Mouse (Mus musculus) midbrain, embryonic 13.5 days (tissue): ENCODE data around the gene Nynrin. TPM values are rescaled to one million over a fixed set of nuclear protein-coding genes. Genes with fewer than 3 reads are reported as not detected.

ENCODE experiments used
- ATAC-seq: fragments of 200-750 bp; cut with Nextera tagmentation; 2 replicates; pipeline ENCODE4 v1.8.0; 2017; ENCODE audit warnings: mild to moderate bottlenecking, moderate TSS enrichment, moderate library complexity
- H3K27ac ChIP-seq: fragments of 300-500 bp; sonication (generic); 2 replicates; pipeline ENCODE4 v1.5.1; 2015; ENCODE audit warnings: inconsistent platforms, mild to moderate bottlenecking, moderate library complexity
- H3K27me3 ChIP-seq: fragments of 300-500 bp; sonication (generic); 2 replicates; pipeline ENCODE4 v1.6.1; 2015; ENCODE audit warnings: mild to moderate bottlenecking, inconsistent platforms
- H3K36me3 ChIP-seq: fragments of 300-500 bp; sonication (generic); 2 replicates; pipeline ENCODE4 v1.6.1; 2015; ENCODE audit warnings: mild to moderate bottlenecking, inconsistent platforms
- H3K4me1 ChIP-seq: fragments of 300-500 bp; sonication (generic); replicated peaks from 2 replicates; pipeline ENCODE4 v1.6.1; 2015; ENCODE audit warnings: inconsistent platforms
- H3K4me2 ChIP-seq: fragments of 300-500 bp; sonication (generic); replicated peaks from 2 replicates; pipeline ENCODE4 v1.6.1; 2015; ENCODE audit warnings: moderate library complexity, mild to moderate bottlenecking, inconsistent platforms
- H3K4me3 ChIP-seq: fragments of 300-500 bp; sonication (generic); replicated peaks from 2 replicates; pipeline ENCODE4 v1.5.1; 2015; ENCODE audit warnings: mild to moderate bottlenecking, inconsistent platforms
- H3K9ac ChIP-seq: fragments of 300-500 bp; sonication (generic); replicated peaks from 2 replicates; pipeline ENCODE4 v1.6.1; 2015; ENCODE audit warnings: mild to moderate bottlenecking, inconsistent platforms
- H3K9me3 ChIP-seq: fragments of 300-500 bp; sonication (generic); 2 replicates; pipeline ENCODE4 v1.6.1; 2016; ENCODE audit warnings: mild to moderate bottlenecking, inconsistent platforms
- WGBS: fragments of 180-500 bp; shearing (Covaris S2); methylation state at CpG from one replicate; pipeline ENCODE4 v1.1.7; 2015; 5-methylcytosine and 5-hydroxymethylcytosine counted together
- polyA plus RNA-seq: library from polyadenylated mRNA; unstranded; fragments of >200 nt; fragmentation: Nextera tagmentation; extraction: Ambion mirVana; gene quantifications from 2 replicates; pipeline ENCODE4 v1.2.1, GENCODE M21; 2015

Gene Nynrin
- polyA plus RNA-seq, 1 experiment from 2014 or later = 13.5 TPM

GRCm38 (mm10) chr14:55869538-55869937 lies 15.7 kb downstream of the Nynrin start:
- WGBS = 97% methylated on average over 6 of the region's 6 CpGs
- no peak for ATAC-seq
- peaks cover 83% of the 10 kb centered on the region for H3K36me3 ChIP-seq
- no peak overlapping the region for H3K9ac ChIP-seq
- H3K27ac ChIP-seq = no peak overlapping the region
- no peaks in the 10 kb centered on the region for H3K27me3 ChIP-seq
- H3K4me3 ChIP-seq = no peak overlapping the region
- H3K4me2 ChIP-seq = no peak overlapping the region
- no peaks in the 10 kb centered on the region for H3K9me3 ChIP-seq
- peaks cover 15% of the 10 kb centered on the region for H3K4me1 ChIP-seq

- WGBS = 90% methylated on average over 11 of the region's 12 CpGs
- peaks cover 58% of the 10 kb centered on the region for H3K36me3 ChIP-seq
Measured at GRCm38 (mm10) chr14:55872039-55872438, 18.2 kb downstream of the Nynrin start.

GRCm38 (mm10) chr14:55872551-55872950 lies 18.7 kb downstream of the Nynrin start:
- 88% methylated on average over 17 of the region's 17 CpGs for WGBS
- H3K4me2 ChIP-seq = no peak overlapping the region
- H3K9me3 ChIP-seq = no peaks in the 10 kb centered on the region
- H3K9ac ChIP-seq = 0 out of 2 replicates have a peak overlapping the region, but pooled peaks have one; percentile 19
- no peak overlapping the region for H3K27ac ChIP-seq
- H3K4me3 ChIP-seq = no peak overlapping the region
- H3K27me3 ChIP-seq = no peaks in the 10 kb centered on the region
- H3K4me1 ChIP-seq = peaks cover 15% of the 10 kb centered on the region
- peak; percentile 31; the same call in 1 of the 2 replicates for ATAC-seq
- H3K36me3 ChIP-seq = peaks cover 58% of the 10 kb centered on the region

More at GRCm38 (mm10) chr14:55872039-55872438, 18.2 kb downstream of the Nynrin start:
- ATAC-seq = no peak
- Histone ChIP-seq H3K4me3 (no peak overlapping the region), H3K9me3 (no peaks in the 10 kb centered on the region), H3K27ac (no peak overlapping the region), H3K27me3 (no peaks in the 10 kb centered on the region), H3K4me2 (no peak overlapping the region), H3K9ac (no peak overlapping the region), H3K4me1 (peaks cover 15% of the 10 kb centered on the region)

DNA sequence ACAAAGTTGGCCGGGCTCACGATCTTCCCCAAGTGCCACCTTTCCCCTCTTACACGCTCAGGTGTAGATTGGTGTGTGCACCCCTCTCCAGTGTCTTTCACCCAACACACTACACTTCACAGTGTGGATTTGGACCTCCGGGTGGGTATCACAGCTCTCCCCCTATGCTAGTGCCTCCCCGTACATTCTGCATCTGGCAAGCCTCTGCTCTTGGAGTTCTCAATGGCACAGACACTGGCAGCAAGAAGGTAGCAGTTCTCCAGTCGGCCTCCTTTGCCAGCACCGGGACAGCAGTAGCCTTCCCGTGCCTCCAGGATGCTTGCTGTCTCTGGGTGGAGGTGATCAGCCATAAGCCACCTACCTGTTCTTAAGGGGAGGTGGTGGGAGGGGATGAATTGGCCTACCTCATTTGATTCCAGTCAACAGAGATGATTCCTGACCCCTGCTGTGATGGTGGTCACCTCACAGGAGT lies 19.5 kb downstream of the Nynrin start:
- H3K27me3 ChIP-seq = no peaks in the 10 kb centered on the region
- ATAC-seq = peak; percentile 44; the same call in 1 of the 2 replicates
- H3K27ac ChIP-seq = peak overlapping the region; percentile 45
- peak overlapping the region; percentile 25; the same call in 1 of the 2 replicates for H3K4me2 ChIP-seq
- peaks cover 11% of the 10 kb centered on the region for H3K4me1 ChIP-seq
- WGBS = 89% methylated on average over 8 of the region's 8 CpGs
- peaks cover 51% of the 10 kb centered on the region for H3K36me3 ChIP-seq
- no peaks in the 10 kb centered on the region for H3K9me3 ChIP-seq
- no peak overlapping the region for H3K4me3 ChIP-seq
- H3K9ac ChIP-seq = peak overlapping the region; percentile 47; the same call in 1 of the 2 replicates

DNA sequence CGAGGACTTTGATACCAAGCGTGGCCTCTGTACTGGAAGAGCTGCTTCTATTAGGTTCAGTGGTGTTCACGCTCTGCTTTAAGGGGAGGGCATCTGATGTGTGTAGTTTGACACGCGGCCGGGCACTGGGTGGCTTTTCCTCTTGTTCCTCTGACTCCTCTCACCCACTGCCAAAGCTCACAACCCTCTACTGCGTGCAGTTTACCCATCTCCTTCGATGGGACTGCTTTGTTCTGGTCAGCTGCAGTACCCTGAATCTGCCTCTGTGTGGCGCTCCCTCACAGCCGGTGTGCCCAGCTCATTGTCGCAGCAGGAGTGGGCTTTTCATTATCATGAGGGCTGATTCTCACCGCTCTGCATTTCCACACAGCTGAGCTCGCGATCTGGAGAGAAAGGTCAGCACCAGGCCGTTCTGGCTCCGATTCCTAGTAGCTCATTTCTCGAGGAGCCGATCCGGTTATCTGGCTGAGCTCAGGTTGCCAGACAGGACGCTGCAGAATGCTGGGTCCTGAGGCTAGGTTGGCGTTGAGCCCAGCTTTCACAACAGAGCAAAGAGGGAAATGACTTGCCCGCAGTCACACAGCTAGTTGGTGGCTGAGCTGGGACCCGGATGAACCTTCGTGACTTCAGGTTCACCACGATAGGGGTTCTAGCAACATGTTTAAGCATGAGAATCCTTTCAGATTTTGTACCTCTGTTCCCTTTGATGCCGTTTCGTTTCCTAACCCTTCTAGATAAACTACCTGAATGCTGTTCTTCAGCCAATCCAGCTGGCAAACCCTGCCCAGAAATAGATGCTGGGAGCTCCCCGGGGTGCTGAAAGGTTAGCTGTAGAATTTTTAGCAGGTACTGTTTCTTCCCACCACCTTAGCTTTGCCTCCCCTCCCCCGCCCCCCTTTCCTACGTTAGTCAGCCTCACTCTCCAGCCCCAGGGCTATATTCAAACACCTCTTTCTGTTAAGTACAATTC lies 20.2 kb downstream of the Nynrin start:
- H3K9ac ChIP-seq = peak overlapping the region; percentile 47; the same call in 1 of the 2 replicates
- peaks cover 44% of the 10 kb centered on the region for H3K36me3 ChIP-seq
- no peaks in the 10 kb centered on the region for H3K27me3 ChIP-seq
- no peaks in the 10 kb centered on the region for H3K9me3 ChIP-seq
- 15% methylated on average over 30 of the region's 30 CpGs for WGBS
- H3K4me2 ChIP-seq = peak overlapping the region; percentile 25
- peak; percentile 77 for ATAC-seq
- peak overlapping the region; percentile 17 for H3K4me3 ChIP-seq
- H3K27ac ChIP-seq = peak overlapping the region; percentile 45
- H3K4me1 ChIP-seq = peaks cover 11% of the 10 kb centered on the region

DNA sequence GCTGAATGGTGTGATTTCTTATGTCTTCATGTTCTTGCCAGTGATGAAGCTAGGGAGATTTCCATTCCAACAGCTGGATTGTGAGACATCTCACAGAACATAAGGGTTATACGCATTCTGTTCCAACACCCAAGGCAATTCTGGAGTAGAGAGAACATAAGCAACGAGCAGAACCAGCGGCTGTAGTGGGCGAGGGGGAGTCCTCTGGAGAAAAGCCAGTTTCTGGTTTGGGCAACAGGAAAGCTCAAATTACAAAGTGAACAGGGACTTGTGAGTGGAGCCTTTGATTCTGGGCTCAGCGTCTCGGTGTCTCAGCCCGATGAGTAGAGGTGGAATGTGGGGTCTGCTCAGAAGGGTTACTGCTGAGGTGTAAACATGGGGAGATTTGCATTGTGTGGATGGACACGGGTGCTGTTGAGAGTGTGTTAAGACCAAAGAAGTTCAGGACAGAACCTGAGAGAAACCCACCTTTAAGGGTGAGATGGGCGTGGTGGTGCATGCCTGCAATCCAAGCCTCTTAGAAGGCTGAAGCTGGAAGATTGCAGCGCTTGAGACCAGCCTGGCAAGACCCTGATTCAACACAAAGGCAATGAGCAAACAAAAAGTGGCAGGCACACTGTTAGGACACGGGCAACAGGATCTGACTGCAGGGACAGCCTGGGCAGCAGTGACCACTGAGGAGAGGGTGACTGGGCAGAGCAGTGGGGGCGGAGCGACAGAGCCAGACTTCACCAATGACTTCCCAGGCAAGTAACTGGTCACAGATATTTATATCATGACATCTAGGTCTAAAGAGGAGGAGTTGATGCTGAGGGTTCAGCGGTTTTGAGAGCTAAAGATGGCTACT lies 23.9 kb downstream of the Nynrin start:
- H3K36me3 ChIP-seq = peaks cover 7% of the 10 kb centered on the region
- WGBS = 41% methylated on average over 14 of the region's 14 CpGs
- peaks cover 11% of the 10 kb centered on the region for H3K4me1 ChIP-seq
- no peaks in the 10 kb centered on the region for H3K9me3 ChIP-seq
- no peak overlapping the region for H3K27ac ChIP-seq
- no peak overlapping the region for H3K9ac ChIP-seq
- no peaks in the 10 kb centered on the region for H3K27me3 ChIP-seq
- H3K4me2 ChIP-seq = no peak overlapping the region
- H3K4me3 ChIP-seq = no peak overlapping the region
- no peak for ATAC-seq

DNA sequence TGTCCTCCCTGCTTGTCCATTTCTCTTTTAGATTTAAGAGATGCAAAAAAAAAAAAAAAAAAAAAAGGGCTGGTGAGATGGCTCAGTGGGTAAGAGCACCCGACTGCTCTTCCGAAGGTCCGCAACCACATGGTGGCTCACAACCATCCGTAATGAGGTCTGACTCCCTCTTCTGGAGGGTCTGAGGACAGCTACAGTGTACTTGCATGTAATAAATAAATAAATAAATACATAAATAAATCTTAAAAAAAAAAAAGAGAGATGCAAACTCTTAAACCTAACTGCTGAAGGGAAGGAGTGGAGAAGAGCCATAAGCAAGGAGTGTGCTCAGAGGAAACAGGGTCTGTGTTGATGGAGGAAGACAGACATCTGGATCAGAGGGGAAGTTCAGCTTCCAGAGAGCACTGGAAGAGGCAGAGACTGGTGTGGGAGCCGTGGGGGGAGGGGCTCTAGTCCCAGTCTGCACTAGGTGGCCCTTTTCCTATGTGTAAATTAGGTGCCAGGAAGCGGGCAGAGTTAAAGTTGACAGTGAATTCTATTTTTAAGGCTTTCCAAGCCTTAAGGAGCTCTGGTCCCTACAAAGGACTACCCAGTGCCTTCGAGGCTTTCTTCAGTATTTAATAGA lies 24.6 kb downstream of the Nynrin start:
- Histone ChIP-seq H3K27me3 (no peaks in the 10 kb centered on the region), H3K9ac (no peak overlapping the region), H3K27ac (no peak overlapping the region), H3K4me2 (no peak overlapping the region), H3K36me3 (no peaks in the 10 kb centered on the region), H3K4me3 (no peak overlapping the region), H3K9me3 (no peaks in the 10 kb centered on the region), H3K4me1 (peaks cover 7% of the 10 kb centered on the region)
- no peak for ATAC-seq
- 40% methylated on average over 7 of the region's 7 CpGs for WGBS

DNA sequence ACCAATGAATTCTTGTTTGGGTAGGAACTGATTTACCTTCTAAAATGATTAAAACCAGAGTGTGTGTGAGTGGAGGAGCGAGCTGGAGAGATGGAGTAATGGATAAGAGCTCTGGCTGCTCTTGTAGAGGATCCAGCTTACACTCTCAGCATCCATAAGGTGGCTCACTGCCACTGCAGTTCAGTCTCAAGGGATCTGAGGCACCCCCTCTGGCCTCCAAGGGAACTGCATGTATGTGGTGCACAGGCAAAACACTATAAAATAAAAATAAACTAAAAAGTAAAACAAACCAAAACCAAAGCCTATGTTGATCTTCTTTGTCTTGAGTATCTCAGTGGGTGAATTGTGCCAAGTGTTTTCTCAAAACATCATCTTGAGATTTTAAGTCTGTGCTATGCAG lies 25.8 kb downstream of the Nynrin start:
- H3K27ac ChIP-seq = no peak overlapping the region
- no peaks in the 10 kb centered on the region for H3K9me3 ChIP-seq
- no peak overlapping the region for H3K4me2 ChIP-seq
- H3K27me3 ChIP-seq = no peaks in the 10 kb centered on the region
- peaks cover 9% of the 10 kb centered on the region for H3K4me1 ChIP-seq
- H3K36me3 ChIP-seq = no peaks in the 10 kb centered on the region
- no peak overlapping the region for H3K9ac ChIP-seq
- H3K4me3 ChIP-seq = no peak overlapping the region
- WGBS = 34% methylated on average over 1 of the region's 1 CpGs
- ATAC-seq = no peak

- Histone ChIP-seq H3K9ac (no peak overlapping the region), H3K4me1 (peaks cover 18% of the 10 kb centered on the region)
- WGBS = 85% methylated on average over 8 of the region's 8 CpGs
Measured at GRCm38 (mm10) chr14:55880982-55881381, 27.2 kb downstream of the Nynrin start.

GRCm38 (mm10) chr14:55882171-55882641 lies 28.4 kb downstream of the Nynrin start:
- H3K36me3 ChIP-seq = peaks cover 9% of the 10 kb centered on the region
- H3K4me3 ChIP-seq = no peak overlapping the region
- H3K4me2 ChIP-seq = no peak overlapping the region
- H3K27me3 ChIP-seq = no peaks in the 10 kb centered on the region
- 72% methylated on average over 6 of the region's 6 CpGs for WGBS
- no peak for ATAC-seq
- no peak overlapping the region for H3K27ac ChIP-seq
- H3K4me1 ChIP-seq = peaks cover 27% of the 10 kb centered on the region
- H3K9me3 ChIP-seq = no peaks in the 10 kb centered on the region
- H3K9ac ChIP-seq = no peak overlapping the region

More at GRCm38 (mm10) chr14:55880982-55881381, 27.2 kb downstream of the Nynrin start:
- Histone ChIP-seq H3K36me3 (no peaks in the 10 kb centered on the region), H3K9me3 (no peaks in the 10 kb centered on the region), H3K4me2 (no peak overlapping the region), H3K4me3 (no peak overlapping the region), H3K27me3 (no peaks in the 10 kb centered on the region), H3K27ac (no peak overlapping the region)
- ATAC-seq = no peak

GRCm38 (mm10) chr14:55883149-55883661 lies 29.4 kb downstream of the Nynrin start:
- H3K27ac ChIP-seq = no peak overlapping the region
- no peak overlapping the region for H3K9ac ChIP-seq
- H3K36me3 ChIP-seq = peaks cover 19% of the 10 kb centered on the region
- no peak overlapping the region for H3K4me2 ChIP-seq
- H3K9me3 ChIP-seq = no peaks in the 10 kb centered on the region
- H3K27me3 ChIP-seq = no peaks in the 10 kb centered on the region
- peaks cover 27% of the 10 kb centered on the region for H3K4me1 ChIP-seq
- 96% methylated on average over 13 of the region's 13 CpGs for WGBS
- ATAC-seq = no peak
- no peak overlapping the region for H3K4me3 ChIP-seq
